Mouse (Mus musculus) small intestine, adult 2 months (tissue): Measurements from ENCODE around the gene Pcx.

Experiments
- CTCF ChIP-seq: fragments of 200-500 bp; IDR thresholded peaks from 2 replicates; pipeline ENCODE4 v1.5.1; 2012; ENCODE audit warnings: low read depth, mild to moderate bottlenecking, control low read depth, inconsistent platforms, low read length, moderate library complexity, mixed read lengths; ENCODE audit not compliant: insufficient replicate concordance, insufficient read length; ENCODE audit errors: extremely low read depth
- POLR2A ChIP-seq: fragments of 200-500 bp; IDR thresholded peaks from 2 replicates; pipeline ENCODE4 v1.6.1; 2012; ENCODE audit warnings: low read depth, mild to moderate bottlenecking, control low read depth, inconsistent platforms, low read length, moderate library complexity

GRCm38 (mm10) chr19:4496535-4497262 is 13.6 kb upstream of the Pcx start:
- no peak for TF ChIP-seq POLR2A
- TF ChIP-seq CTCF: no peak
